Mouse (Mus musculus) lung, adult 2 months (tissue): ENCODE measurements around the gene Gnpat. TPM values are rescaled to one million over a fixed set of nuclear protein-coding genes. Genes with fewer than 3 reads are reported as not detected.

Source experiments
- DNase-seq: peaks from one replicate; pipeline ENCODE4 v3.0.0; 2022
- H3K4me1 ChIP-seq: fragments of 200-500 bp; 2 replicates; pipeline ENCODE4 v1.6.1; 2011; ENCODE audit warnings: low read length; ENCODE audit not compliant: control insufficient read depth, insufficient read depth
- H3K4me3 ChIP-seq: fragments of 200-500 bp; replicated peaks from 2 replicates; pipeline ENCODE3; 2011; ENCODE audit warnings: low read depth, mild to moderate bottlenecking, control low read depth, low read length; ENCODE audit errors: extremely low read depth
- CTCF ChIP-seq: fragments of 200-500 bp; IDR thresholded peaks from 2 replicates; pipeline ENCODE4 v1.5.1; 2011; ENCODE audit warnings: mild to moderate bottlenecking, low read length, control low read depth; ENCODE audit not compliant: insufficient read depth
- POLR2A ChIP-seq: fragments of 200-500 bp; IDR thresholded peaks from 2 replicates; pipeline ENCODE4 v1.6.1; 2011; ENCODE audit warnings: low read depth, mild to moderate bottlenecking, control low read depth, low read length, borderline replicate concordance; ENCODE audit errors: extremely low read depth
- WGBS: fragments of 180-500 bp; shearing (Covaris S2); methylation state at CpG from one replicate; pipeline ENCODE4 v1.1.7; 2018; 5-methylcytosine and 5-hydroxymethylcytosine counted together
- polyA plus RNA-seq: library from polyadenylated mRNA; depleted of rRNA; stranded (reverse); fragments of >200 nt; gene quantifications from 2 replicates; pipeline ENCODE4 v1.2.3, GENCODE M21; 2012; rRNA removed

The Gnpat gene
- polyA plus RNA-seq, 1 experiment = 63.2 TPM

GRCm38 (mm10) chr8:124929006-124929405 lies 66.2 kb downstream of the Gnpat start:
- DNase-seq = no peak

GRCm38 (mm10) chr8:124930086-124930485 lies 67.3 kb downstream of the Gnpat start:
- peaks cover 17% of the 10 kb centered on the region for H3K4me1 ChIP-seq
- WGBS = 81% methylated on average over 13 of the region's 13 CpGs
- no peak for DNase-seq
- no peak for TF ChIP-seq CTCF
- no peak for TF ChIP-seq POLR2A
- H3K4me3 ChIP-seq = no peak overlapping the region

More at GRCm38 (mm10) chr8:124929006-124929405, 66.2 kb downstream of the Gnpat start:
- Histone ChIP-seq H3K4me3 (no peak overlapping the region), H3K4me1 (peaks cover 21% of the 10 kb centered on the region)
- TF ChIP-seq CTCF (no peak), POLR2A (no peak)
- 76% methylated on average over 11 of the region's 11 CpGs for WGBS

GRCm38 (mm10) chr8:124930649-124931048 lies 67.8 kb downstream of the Gnpat start:
- 82% methylated on average over 4 of the region's 4 CpGs for WGBS
- Histone ChIP-seq H3K4me1 (peaks cover 14% of the 10 kb centered on the region), H3K4me3 (no peak overlapping the region)
- TF ChIP-seq CTCF = no peak
- TF ChIP-seq POLR2A = no peak
- no peak for DNase-seq

DNA sequence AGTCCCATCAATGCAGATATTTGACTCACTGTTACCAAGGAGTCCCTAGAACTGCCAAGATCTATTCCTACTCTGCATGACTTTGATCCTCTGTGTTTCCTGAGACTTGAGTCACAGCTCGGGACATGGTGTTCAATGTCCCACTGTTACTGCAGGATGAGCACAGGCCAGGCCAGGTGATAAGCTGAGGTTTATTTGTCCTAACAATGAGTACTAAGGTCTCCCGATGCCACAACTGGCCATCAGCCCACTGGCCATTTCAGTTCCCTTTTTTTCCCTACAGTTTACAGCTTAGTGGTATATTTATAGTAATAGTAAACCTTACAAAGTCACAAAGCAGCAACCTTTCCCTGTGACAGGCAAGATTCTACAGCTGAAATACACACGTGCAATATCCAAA lies 69.6 kb downstream of the Gnpat start:
- TF ChIP-seq POLR2A = no peak
- no peak for TF ChIP-seq CTCF
- Histone ChIP-seq H3K4me3 (no peak overlapping the region), H3K4me1 (peaks cover under 1% of the 10 kb centered on the region; the same call in 1 of the 2 replicates)
- 53% methylated on average over 3 of the region's 3 CpGs for WGBS
- no peak for DNase-seq

GRCm38 (mm10) chr8:124935116-124935515 lies 72.3 kb downstream of the Gnpat start:
- TF ChIP-seq CTCF (no peak), POLR2A (no peak)
- no peak for DNase-seq
- 56% methylated on average over 5 of the region's 5 CpGs for WGBS
- Histone ChIP-seq H3K4me1 (no peaks in the 10 kb centered on the region; the same call in 1 of the 2 replicates), H3K4me3 (no peak overlapping the region)

DNA sequence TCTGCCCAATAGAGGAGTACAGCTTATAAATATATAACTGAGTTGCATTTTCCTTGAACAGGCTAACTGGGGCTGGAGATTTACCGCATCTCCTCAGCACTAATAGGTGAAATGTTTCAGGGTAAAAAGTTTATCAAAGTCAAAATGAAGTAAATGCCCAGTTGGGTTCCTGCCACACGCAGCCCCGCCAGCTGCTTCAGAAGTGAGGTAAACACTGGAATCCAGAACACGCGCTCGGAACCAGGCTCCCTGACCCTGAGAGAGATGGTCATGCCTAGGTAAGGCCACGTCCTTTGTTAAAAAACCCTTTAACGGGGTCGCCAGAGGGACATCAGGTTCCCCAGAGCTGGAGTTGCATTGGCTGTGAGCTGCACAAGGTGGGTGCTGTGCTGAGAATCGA lies 73.9 kb downstream of the Gnpat start:
- H3K4me1 ChIP-seq = no peaks in the 10 kb centered on the region
- WGBS = 88% methylated on average over 10 of the region's 10 CpGs
- H3K4me3 ChIP-seq = no peak overlapping the region
- TF ChIP-seq CTCF (no peak), POLR2A (no peak)
- DNase-seq = no peak

- Histone ChIP-seq H3K4me3 (no peak overlapping the region), H3K4me1 (no peaks in the 10 kb centered on the region)
- no peak for DNase-seq
- WGBS = 89% methylated on average over 4 of the region's 4 CpGs
- TF ChIP-seq POLR2A (no peak), CTCF (no peak)
Observed at GRCm38 (mm10) chr8:124937293-124937692, 74.5 kb downstream of the Gnpat start.

Other genes starting within 250 kb of the Gnpat start
- gene 2310022B05Rik, start 199.7 kb upstream of the Gnpat start, polyA plus RNA-seq = 63.4 and 85.4 TPM in 2 replicates
- gene Ttc13, start 141.1 kb upstream of the Gnpat start, polyA plus RNA-seq = 13.4 and 16.4 TPM in 2 replicates
- gene Arv1, start 140.9 kb upstream of the Gnpat start, polyA plus RNA-seq = 15.6 and 15.9 TPM in 2 replicates
- gene Fam89a, start 111.2 kb upstream of the Gnpat start, polyA plus RNA-seq = 4.0 and 4.9 TPM in 2 replicates
- gene Trim67, start 69.9 kb upstream of the Gnpat start, polyA plus RNA-seq = 0.44 and 0.51 TPM in 2 replicates
- 9.0 and 11.3 TPM in 2 replicates for gene 2810004N23Rik, start 87 bp downstream of the Gnpat start, polyA plus RNA-seq
- gene Exoc8, start 34.7 kb downstream of the Gnpat start, polyA plus RNA-seq = 12.8 and 13.6 TPM in 2 replicates
- gene Sprtn, start 34.9 kb downstream of the Gnpat start, polyA plus RNA-seq = 13.6 and 17.8 TPM in 2 replicates
- gene Egln1, start 86.3 kb downstream of the Gnpat start, polyA plus RNA-seq = 33.7 and 40.2 TPM in 2 replicates
- gene Tsnax, start 150.0 kb downstream of the Gnpat start, polyA plus RNA-seq = 29.1 and 40.2 TPM in 2 replicates
- 1.1 and 1.4 TPM in 2 replicates for gene Disc1, start 191.2 kb downstream of the Gnpat start, polyA plus RNA-seq